ENCODE assay signal across 17 mouse cellular contexts in genomic region chr19:22935067-22935466, GRCm38 (mm10).
"Had no signal": no experiment of that assay in that cellular context is flagged by ENCODE, and none has a peak within 500 bp of the region (broad histone marks: within the 10 kb centered on the region; RNA-seq: fewer than 3 reads in every experiment).

No protein-coding gene starts in this region.

- H3K27me3 ChIP-seq: kidney, embryonic 15.5 days; limb, embryonic 15.5 days; liver, embryonic 12.5 days; neural tube, embryonic 15.5 days had no signal

- DNase-seq: kidney, adult 2 months; kidney, postnatal 14 days; lung, embryonic 14.5 days; lung, postnatal 10 days; lung, postnatal 4 days; midbrain, embryonic 14.5 days; right cerebral cortex, postnatal 4 days; spleen, adult 18-20 months; thymus, adult 2 months; thymus, postnatal 25 days had no signal

- H3K27ac ChIP-seq: kidney, embryonic 15.5 days; limb, embryonic 15.5 days; liver, embryonic 12.5 days; midbrain, embryonic 10.5 days; neural tube, embryonic 15.5 days had no signal

- H3K4me1 ChIP-seq: liver, embryonic 12.5 days had no signal

- H3K4me3 ChIP-seq: kidney, embryonic 15.5 days; limb, embryonic 15.5 days; liver, embryonic 12.5 days; midbrain, embryonic 10.5 days; myocyte; neural tube, embryonic 15.5 days had no signal

- ATAC-seq: intestine, embryonic 16.5 days; liver, embryonic 12.5 days had no signal
